Mouse (Mus musculus) liver, adult 2 months (tissue): ENCODE measurements around the gene Ift43. TPM values are rescaled to one million over a fixed set of nuclear protein-coding genes. Genes with fewer than 3 reads are reported as not detected.

Experiments
- DNase-seq: peaks from one replicate; pipeline ENCODE4 v3.0.0-alpha.2; 2011; ENCODE audit warnings: low read depth, low spot score; ENCODE audit errors: extremely low read depth
- H3K27ac ChIP-seq: fragments of 200-500 bp; replicated peaks from 2 replicates; pipeline ENCODE4 v1.5.1; 2012; ENCODE audit warnings: low read depth, mild to moderate bottlenecking, control low read depth, inconsistent platforms, low read length; ENCODE audit not compliant: insufficient read depth
- H3K27me3 ChIP-seq: fragments of 200-500 bp; 2 replicates; pipeline ENCODE4 v1.6.1; 2012; ENCODE audit warnings: mild to moderate bottlenecking, moderate library complexity, low read length, inconsistent platforms; ENCODE audit not compliant: control insufficient read depth, insufficient read depth
- H3K36me3 ChIP-seq: fragments of 200-500 bp; 2 replicates; pipeline ENCODE4 v1.6.1; 2012; ENCODE audit warnings: low read length, inconsistent platforms; ENCODE audit not compliant: control insufficient read depth, insufficient read depth
- H3K4me1 ChIP-seq: fragments of 200-500 bp; 2 replicates; pipeline ENCODE4 v1.6.1; 2011; ENCODE audit warnings: low read length; ENCODE audit not compliant: control insufficient read depth, insufficient read depth
- H3K4me3 ChIP-seq: fragments of 200-500 bp; 2 replicates; pipeline ENCODE4 v1.5.1; 2011; ENCODE audit warnings: low read depth, mild to moderate bottlenecking, control low read depth, low read length, moderate library complexity; ENCODE audit not compliant: insufficient read depth
- H3K79me2 ChIP-seq: fragments of 200-500 bp; 2 replicates; pipeline ENCODE4 v1.6.1; 2012; ENCODE audit warnings: inconsistent platforms, mild to moderate bottlenecking, low read length, moderate library complexity; ENCODE audit not compliant: control insufficient read depth, insufficient read depth
- H3K9ac ChIP-seq: fragments of 200-500 bp; 2 replicates; pipeline ENCODE4 v1.6.1; 2012; ENCODE audit warnings: low read depth, mild to moderate bottlenecking, control low read depth, inconsistent platforms, low read length
- CTCF ChIP-seq: fragments of 200-500 bp; IDR thresholded peaks from 2 replicates; pipeline ENCODE4 v1.5.1; 2011; ENCODE audit warnings: low read depth, low read length, control low read depth
- POLR2A ChIP-seq: fragments of 200-500 bp; IDR thresholded peaks from 2 replicates; pipeline ENCODE4 v1.6.1; 2011; ENCODE audit warnings: low read length, control low read depth; ENCODE audit not compliant: insufficient read depth; ENCODE audit errors: extremely low read depth
- WGBS: fragments of 180-500 bp; shearing (Covaris S2); methylation state at CpG from one replicate; pipeline ENCODE4 v1.1.7; 2018; 5-methylcytosine and 5-hydroxymethylcytosine counted together
- polyA plus RNA-seq: library from polyadenylated mRNA; depleted of rRNA; stranded (reverse); fragments of >200 nt; gene quantifications from 2 replicates; pipeline ENCODE4 v1.2.3, GENCODE M21; 2012
- total RNA-seq: library from RNA; depleted of rRNA; stranded (reverse); fragments of >200 nt; gene quantifications from 2 replicates; pipeline ENCODE4 v1.2.3, GENCODE M21; 2014

The Ift43 gene
- total and polyA plus RNA-seq, 2 experiments: 3.5 to 4.5 TPM

DNA sequence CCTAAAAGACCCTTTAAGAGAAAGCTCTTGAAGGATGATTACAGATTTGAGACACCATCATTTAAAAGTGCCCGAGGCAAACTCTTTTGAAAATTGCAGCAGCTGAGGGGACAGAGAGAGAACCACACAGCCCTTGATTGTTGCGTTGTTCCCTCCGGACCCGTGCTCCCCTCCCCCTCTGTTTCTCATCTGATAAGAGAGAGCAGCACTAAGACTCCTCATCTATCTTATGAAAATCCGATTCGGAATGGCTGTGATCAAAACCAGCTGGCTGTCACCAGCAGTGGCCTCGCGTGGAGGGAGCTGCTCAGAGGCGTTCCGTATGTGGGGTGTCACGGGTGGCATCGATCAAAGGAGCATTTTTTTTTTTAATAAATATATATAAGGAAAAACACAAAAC lies 69.6 kb downstream of the Ift43 start:
- WGBS: 80% methylated on average over 12 of the region's 12 CpGs

GRCm38 (mm10) chr12:86153213-86153957 lies 71.0 kb downstream of the Ift43 start:
- no peaks in the 10 kb centered on the region for H3K27me3 ChIP-seq
- DNase-seq: no peak
- no peaks in the 10 kb centered on the region for H3K4me1 ChIP-seq
- no peaks in the 10 kb centered on the region for H3K79me2 ChIP-seq
- 92% methylated on average over 12 of the region's 12 CpGs for WGBS
- H3K9ac ChIP-seq: no peak overlapping the region
- H3K27ac ChIP-seq: no peak overlapping the region
- TF ChIP-seq CTCF (no peak), POLR2A (no peak)
- no peaks in the 10 kb centered on the region for H3K36me3 ChIP-seq
- no peak overlapping the region for H3K4me3 ChIP-seq

More for the DNA sequence above, 69.6 kb downstream of the Ift43 start:
- H3K27ac ChIP-seq: no peak overlapping the region
- no peaks in the 10 kb centered on the region for H3K4me1 ChIP-seq
- no peaks in the 10 kb centered on the region for H3K79me2 ChIP-seq
- TF ChIP-seq POLR2A (no peak), CTCF (no peak)
- no peaks in the 10 kb centered on the region for H3K36me3 ChIP-seq
- no peak overlapping the region for H3K9ac ChIP-seq
- H3K4me3 ChIP-seq: no peak overlapping the region
- DNase-seq: no peak
- no peaks in the 10 kb centered on the region for H3K27me3 ChIP-seq

- H3K4me1 ChIP-seq: no peaks in the 10 kb centered on the region
- TF ChIP-seq POLR2A (no peak), CTCF (no peak)
- no peak overlapping the region for H3K4me3 ChIP-seq
- no peaks in the 10 kb centered on the region for H3K79me2 ChIP-seq
- DNase-seq: peak; percentile 7
- no peaks in the 10 kb centered on the region for H3K27me3 ChIP-seq
- 76% methylated on average over 8 of the region's 8 CpGs for WGBS
- H3K27ac ChIP-seq: no peak overlapping the region
- no peak overlapping the region for H3K9ac ChIP-seq
- H3K36me3 ChIP-seq: no peaks in the 10 kb centered on the region
Observed at GRCm38 (mm10) chr12:86155176-86155575, 72.8 kb downstream of the Ift43 start.

DNA sequence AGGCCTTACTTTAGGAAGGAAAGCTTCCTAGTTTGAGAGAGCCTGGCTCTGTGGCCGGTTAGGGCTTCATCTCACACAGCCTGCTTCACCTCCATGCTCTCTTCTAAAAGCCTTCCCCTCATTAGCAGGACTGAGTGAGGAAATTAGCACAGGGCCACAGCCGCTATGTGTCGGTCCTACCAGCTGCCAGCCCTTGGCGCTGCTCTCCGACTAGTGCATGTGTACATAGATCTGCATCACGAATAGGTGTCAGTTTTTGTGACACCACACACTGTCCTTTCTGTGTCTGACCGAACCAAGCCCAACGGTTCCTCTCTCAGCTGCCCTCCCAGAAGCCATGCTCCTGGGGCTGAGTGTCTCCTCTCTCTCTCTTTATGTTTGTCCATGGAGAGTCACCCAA lies 74.8 kb downstream of the Ift43 start:
- Histone ChIP-seq H3K9ac (no peak overlapping the region), H3K4me1 (no peaks in the 10 kb centered on the region), H3K79me2 (no peaks in the 10 kb centered on the region), H3K4me3 (no peak overlapping the region), H3K27ac (no peak overlapping the region), H3K36me3 (no peaks in the 10 kb centered on the region), H3K27me3 (no peaks in the 10 kb centered on the region)
- no peak for DNase-seq
- TF ChIP-seq CTCF (no peak), POLR2A (no peak)
- WGBS: 89% methylated on average over 8 of the region's 8 CpGs

GRCm38 (mm10) chr12:86157894-86158444 lies 75.6 kb downstream of the Ift43 start:
- Histone ChIP-seq H3K36me3 (no peaks in the 10 kb centered on the region), H3K27me3 (no peaks in the 10 kb centered on the region), H3K4me3 (no peak overlapping the region), H3K4me1 (no peaks in the 10 kb centered on the region), H3K9ac (no peak overlapping the region), H3K79me2 (no peaks in the 10 kb centered on the region), H3K27ac (no peak overlapping the region)
- no peak for DNase-seq
- TF ChIP-seq POLR2A: no peak
- WGBS: 53% methylated on average over 8 of the region's 8 CpGs

GRCm38 (mm10) chr12:86158689-86159483 lies 76.5 kb downstream of the Ift43 start:
- Histone ChIP-seq H3K27me3 (no peaks in the 10 kb centered on the region), H3K36me3 (no peaks in the 10 kb centered on the region), H3K27ac (no peak overlapping the region), H3K9ac (no peak overlapping the region), H3K4me3 (no peak overlapping the region), H3K4me1 (no peaks in the 10 kb centered on the region), H3K79me2 (no peaks in the 10 kb centered on the region)
- 94% methylated on average over 20 of the region's 20 CpGs for WGBS
- DNase-seq: no peak
- TF ChIP-seq CTCF (no peak), POLR2A (no peak)
